Mouse (Mus musculus) megakaryocyte, embryonic 14.5 days (primary cell): ENCODE data around the gene Auts2. TPM values are rescaled to one million over a fixed set of nuclear protein-coding genes. Genes with fewer than 3 reads are reported as not detected.

Experiments
- H3K27me3 ChIP-seq: replicated peaks from 2 replicates; pipeline ENCODE3; 2012; ENCODE audit warnings: inconsistent platforms
- H3K36me3 ChIP-seq: replicated peaks from 2 replicates; pipeline ENCODE3; 2012; ENCODE audit warnings: low read length, inconsistent platforms, mixed read lengths
- H3K4me1 ChIP-seq: 2 replicates; pipeline ENCODE4 v1.6.1; 2012; ENCODE audit warnings: inconsistent platforms
- H3K4me3 ChIP-seq: replicated peaks from 2 replicates; pipeline ENCODE3; 2012; ENCODE audit warnings: moderate library complexity, mild to moderate bottlenecking, inconsistent platforms
- H3K9me3 ChIP-seq: 2 replicates; pipeline ENCODE4 v1.6.1; 2012; ENCODE audit warnings: inconsistent platforms
- FLI1 ChIP-seq: IDR thresholded peaks from 2 replicates; pipeline ENCODE4 v1.6.1; 2012; ENCODE audit warnings: low read length, inconsistent platforms, mixed read lengths
- GATA1 ChIP-seq: IDR thresholded peaks from 3 replicates; pipeline ENCODE4 v1.6.1; 2012; ENCODE audit warnings: mixed read lengths, low read length, inconsistent platforms, borderline replicate concordance
- polyA plus RNA-seq: library from polyadenylated mRNA; stranded (reverse); fragments of >175 nt; gene quantifications from 2 replicates; pipeline ENCODE4 v1.2.3, GENCODE M21; 2012; ENCODE audit warnings: low replicate concordance; ENCODE audit not compliant: insufficient read depth

Auts2 gene
- polyA plus RNA-seq, 1 experiment, result 4.0 TPM

DNA sequence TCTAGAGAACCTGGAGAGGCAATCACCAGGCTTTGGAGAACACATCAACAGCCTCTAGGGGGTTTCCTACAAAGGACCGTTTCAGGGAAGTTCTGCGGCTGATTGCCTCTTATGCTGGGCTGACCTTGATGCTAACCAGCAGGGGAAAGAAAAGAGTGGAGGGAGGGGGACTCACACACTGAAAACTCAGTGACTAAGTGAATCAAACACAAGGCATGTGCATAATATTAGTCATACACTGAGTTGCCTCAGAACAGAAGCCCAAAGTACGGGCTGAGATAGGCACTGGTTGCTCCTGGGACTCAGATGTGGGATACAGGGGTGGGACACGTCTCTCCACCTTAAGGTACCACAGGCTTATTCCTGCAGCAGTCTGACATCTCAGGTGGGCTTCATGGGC is 667.2 kb downstream of the Auts2 start:
- Histone ChIP-seq H3K9me3 (peaks cover 3% of the 10 kb centered on the region; the same call in 1 of the 2 replicates), H3K36me3 (no peaks in the 10 kb centered on the region), H3K4me1 (peaks cover 18% of the 10 kb centered on the region), H3K4me3 (no peak overlapping the region), H3K27me3 (peaks cover 27% of the 10 kb centered on the region)
- TF ChIP-seq FLI1 (no peak), GATA1 (no peak)

DNA sequence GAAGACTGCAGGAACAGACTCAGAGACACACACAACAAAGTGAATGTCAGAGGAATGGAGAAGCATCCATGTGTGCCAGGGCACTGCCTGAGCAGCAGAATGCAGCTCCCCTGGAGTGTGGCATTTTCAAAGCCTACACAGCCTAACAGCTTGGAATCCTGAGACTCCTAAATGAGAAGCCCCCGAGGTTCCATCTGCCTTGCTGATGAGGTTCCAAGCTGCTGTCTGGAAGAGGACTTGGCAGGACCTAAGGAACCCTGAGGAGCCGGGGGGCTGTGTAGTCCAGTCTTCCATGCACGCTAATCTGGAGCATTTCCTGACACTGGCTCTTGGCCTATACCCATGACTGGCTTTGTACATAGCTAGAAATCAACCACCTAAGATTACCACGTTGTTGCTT is 670.0 kb downstream of the Auts2 start:
- Histone ChIP-seq H3K27me3 (peaks cover 30% of the 10 kb centered on the region), H3K4me1 (peaks cover 9% of the 10 kb centered on the region), H3K9me3 (peaks cover 3% of the 10 kb centered on the region; the same call in 1 of the 2 replicates), H3K4me3 (no peak overlapping the region), H3K36me3 (no peaks in the 10 kb centered on the region)
- TF ChIP-seq GATA1, result no peak
- no peak for TF ChIP-seq FLI1

DNA sequence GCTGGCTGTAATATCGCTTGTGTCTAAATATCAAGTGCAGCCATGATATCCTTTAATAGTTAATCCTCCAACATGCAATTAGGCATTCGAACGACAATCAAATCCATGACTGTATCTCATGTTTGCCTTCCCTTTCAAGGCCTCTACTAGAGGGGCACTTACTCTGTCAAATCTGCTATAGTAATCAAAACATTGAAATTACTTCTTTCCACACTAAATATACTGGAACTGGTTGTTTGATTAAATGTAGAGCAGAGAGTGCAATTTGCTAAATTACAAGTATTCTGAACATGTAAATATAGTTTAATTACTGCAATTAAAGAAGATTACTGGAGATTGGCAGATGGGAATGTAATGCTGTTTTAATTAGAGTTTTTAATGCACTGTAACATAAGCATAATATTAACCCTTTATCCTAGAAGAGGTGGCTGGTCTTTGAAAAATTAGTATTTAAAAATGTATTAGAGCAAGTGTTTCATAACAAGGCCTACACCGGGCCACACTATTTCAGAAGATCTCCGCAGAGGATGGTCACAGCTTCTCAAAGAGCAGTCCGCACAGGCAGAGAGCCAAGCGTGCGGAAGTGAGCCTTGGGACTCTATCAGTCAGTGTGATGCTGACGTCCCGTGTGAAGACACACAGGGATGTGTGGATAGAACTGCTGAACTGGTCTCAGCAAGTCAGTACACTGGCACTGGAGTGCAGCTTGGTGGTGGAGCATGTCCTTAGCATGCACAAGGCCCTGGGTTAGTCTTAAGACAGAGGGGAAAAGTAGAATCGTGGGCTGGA is 673.2 kb downstream of the Auts2 start:
- Histone ChIP-seq H3K27me3 (peaks cover 31% of the 10 kb centered on the region), H3K4me3 (no peak overlapping the region), H3K4me1 (peaks cover 10% of the 10 kb centered on the region), H3K36me3 (no peaks in the 10 kb centered on the region), H3K9me3 (no peaks in the 10 kb centered on the region)
- TF ChIP-seq FLI1 (no peak), GATA1 (no peak)

DNA sequence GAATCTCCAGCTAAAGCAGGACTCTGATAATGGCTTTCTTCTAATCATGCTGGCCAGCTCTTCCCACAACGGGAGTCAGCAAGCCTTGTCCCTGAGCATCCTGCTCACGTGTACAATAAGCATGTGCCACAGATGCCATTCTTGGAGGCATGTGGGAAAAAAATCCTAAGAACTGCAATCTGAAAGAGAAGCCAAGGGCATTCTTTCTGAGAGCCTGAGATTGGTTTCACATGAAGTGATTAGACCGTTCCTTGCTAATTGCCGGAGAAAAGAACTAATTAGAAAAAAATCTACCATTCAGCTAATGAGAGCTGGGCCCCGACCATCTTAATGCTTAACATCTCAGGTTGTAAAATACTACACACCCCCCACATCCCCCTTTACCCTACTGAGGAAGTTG is 677.9 kb downstream of the Auts2 start:
- H3K27me3 ChIP-seq, result peaks cover 15% of the 10 kb centered on the region
- H3K4me1 ChIP-seq, result peaks cover 14% of the 10 kb centered on the region
- no peaks in the 10 kb centered on the region for H3K36me3 ChIP-seq
- H3K4me3 ChIP-seq, result no peak overlapping the region
- TF ChIP-seq GATA1 (no peak), FLI1 (no peak)
- H3K9me3 ChIP-seq, result no peaks in the 10 kb centered on the region

DNA sequence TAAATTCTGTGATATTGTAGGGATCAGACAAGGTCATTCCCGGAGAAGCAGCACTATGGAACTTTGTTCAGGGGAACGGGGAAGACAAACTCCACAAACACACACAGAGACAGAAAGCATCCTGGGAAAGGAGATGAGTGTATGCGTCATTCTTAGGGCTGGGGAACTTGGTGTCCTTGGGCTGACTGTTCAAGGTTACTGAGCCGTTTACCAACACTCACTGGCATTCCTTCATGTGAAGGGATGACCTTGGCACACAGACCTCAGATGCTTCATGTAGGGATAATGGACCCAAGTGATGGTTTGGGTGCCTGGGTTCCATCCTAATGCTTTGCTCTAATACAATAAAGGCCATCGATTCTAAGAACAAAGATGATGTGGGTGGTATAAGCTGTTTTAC is 685.2 kb downstream of the Auts2 start:
- no peak overlapping the region for H3K4me3 ChIP-seq
- peaks cover 17% of the 10 kb centered on the region for H3K27me3 ChIP-seq
- H3K36me3 ChIP-seq, result no peaks in the 10 kb centered on the region
- H3K4me1 ChIP-seq, result peaks cover 15% of the 10 kb centered on the region
- TF ChIP-seq FLI1, result no peak
- no peaks in the 10 kb centered on the region for H3K9me3 ChIP-seq

DNA sequence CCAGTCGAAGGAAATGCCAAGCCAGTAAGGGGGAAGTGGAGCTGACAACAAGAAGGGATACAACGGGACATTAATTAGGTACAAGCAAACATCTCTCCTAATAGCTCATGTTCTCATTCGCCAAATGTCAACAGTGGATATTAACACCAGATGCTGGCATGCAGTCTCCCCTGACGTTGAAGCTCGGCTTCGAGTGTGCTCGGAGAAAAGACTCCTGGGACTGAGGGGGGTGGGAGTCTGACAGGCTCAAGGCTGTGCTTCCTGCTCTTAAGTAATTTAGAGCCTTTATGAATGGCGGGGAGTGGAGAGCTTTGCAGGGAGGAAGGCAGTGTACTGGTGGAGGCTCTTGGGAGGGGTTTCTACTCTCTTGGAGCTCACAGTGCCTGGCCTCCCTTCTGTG is 687.8 kb downstream of the Auts2 start:
- TF ChIP-seq FLI1 (no peak), GATA1 (no peak)
- Histone ChIP-seq H3K4me1 (peaks cover 9% of the 10 kb centered on the region), H3K27me3 (peaks cover 20% of the 10 kb centered on the region), H3K9me3 (no peaks in the 10 kb centered on the region), H3K36me3 (no peaks in the 10 kb centered on the region), H3K4me3 (no peak overlapping the region)

DNA sequence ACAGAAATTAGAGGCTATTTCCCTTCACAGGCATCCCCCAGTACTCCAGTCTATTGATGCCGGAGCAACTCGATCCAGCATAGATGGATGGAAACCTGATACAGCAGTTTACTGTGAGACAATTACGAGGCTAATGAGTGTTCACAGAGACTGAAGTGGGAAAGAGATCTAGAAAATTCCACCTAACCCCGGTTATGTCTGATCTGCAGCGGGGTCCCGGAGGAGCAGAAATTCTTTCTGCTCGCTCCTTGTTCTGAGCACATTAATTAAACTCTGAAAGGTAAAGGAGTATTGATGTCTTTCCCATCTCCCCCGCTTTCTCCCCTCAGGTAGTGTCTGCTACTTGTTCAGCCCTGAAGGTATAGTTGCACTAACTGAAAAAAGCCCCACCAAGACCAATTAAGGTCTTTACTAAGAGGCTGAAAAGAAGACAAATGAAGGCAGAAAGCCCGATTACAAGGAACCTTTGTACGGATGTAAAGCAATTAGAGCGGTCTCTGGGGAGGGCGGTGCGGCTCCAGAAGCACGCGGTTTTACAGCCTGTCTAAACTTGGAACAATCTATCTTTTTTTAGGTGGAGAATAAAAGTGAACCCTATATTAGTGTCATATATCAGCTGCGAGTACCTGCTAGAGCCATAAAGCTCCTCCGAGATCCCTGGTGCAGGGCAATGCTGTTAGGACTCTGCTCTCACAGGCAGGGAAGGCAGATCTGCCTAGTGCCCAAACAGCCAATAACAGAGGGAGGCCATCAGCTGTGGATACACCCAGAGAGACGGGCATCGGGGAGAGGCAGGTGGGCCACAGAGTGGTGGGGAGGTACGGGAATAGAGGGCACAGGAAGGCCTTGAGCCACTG is 691.3 kb downstream of the Auts2 start:
- TF ChIP-seq FLI1 (no peak), GATA1 (no peak)
- Histone ChIP-seq H3K9me3 (no peaks in the 10 kb centered on the region), H3K4me1 (peaks cover 9% of the 10 kb centered on the region), H3K36me3 (no peaks in the 10 kb centered on the region), H3K4me3 (no peak overlapping the region), H3K27me3 (peaks cover 15% of the 10 kb centered on the region)

DNA sequence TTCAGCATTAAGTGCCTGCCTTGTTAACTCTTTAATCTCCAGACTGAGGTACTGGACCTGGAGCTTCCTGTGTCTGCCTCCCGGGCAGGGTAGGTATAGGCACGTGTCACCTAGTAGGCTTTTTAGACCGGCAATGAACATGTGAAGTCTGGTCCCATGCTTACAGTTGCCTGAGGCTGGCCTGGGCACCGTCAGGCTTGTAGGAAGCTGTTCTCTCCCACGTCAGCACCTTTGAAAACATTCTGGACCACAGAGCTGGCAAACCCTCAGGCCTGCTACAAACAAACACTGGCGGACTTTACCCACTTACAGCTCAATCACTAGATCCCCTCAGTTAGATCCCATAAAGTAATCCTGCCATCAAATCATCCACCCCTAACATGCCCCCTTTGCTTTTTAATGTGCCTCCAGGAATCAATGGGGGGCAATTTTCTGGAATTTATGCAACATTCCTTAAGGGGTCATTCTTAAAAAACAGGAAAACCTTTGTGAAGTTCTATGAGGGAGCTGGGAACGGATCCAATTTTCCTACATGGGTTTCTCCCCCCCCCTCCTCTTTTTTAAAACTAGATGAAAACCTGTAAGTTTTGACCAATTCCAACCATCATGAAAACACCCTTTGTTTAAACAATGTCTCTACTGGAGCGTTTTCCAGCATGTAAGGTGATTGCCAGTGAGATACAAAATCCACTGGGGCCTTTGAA is 692.4 kb downstream of the Auts2 start:
- peaks cover 9% of the 10 kb centered on the region for H3K4me1 ChIP-seq
- H3K9me3 ChIP-seq, result no peaks in the 10 kb centered on the region
- TF ChIP-seq FLI1, result no peak
- no peak for TF ChIP-seq GATA1
- H3K4me3 ChIP-seq, result no peak overlapping the region
- H3K36me3 ChIP-seq, result no peaks in the 10 kb centered on the region
- peaks cover 17% of the 10 kb centered on the region for H3K27me3 ChIP-seq

DNA sequence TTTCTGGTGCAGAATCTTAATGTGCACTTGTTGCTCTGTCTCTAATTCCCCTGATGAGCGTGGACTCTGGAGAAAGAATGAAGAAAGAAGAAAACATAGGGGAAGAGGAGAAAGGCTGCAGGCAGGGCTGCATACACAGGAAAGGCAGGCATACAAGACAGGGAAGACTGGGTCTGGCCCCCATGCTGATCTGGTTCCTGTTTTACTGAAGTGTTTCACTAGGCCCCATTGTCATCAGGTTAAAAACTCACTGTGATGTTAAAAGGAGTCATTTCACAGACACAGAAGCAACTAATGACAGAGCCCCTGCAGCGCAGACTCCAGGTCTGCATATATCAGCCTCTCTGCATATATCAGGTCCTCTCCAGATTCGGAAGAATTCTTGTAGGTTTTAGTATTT is 693.5 kb downstream of the Auts2 start:
- no peaks in the 10 kb centered on the region for H3K9me3 ChIP-seq
- H3K36me3 ChIP-seq, result no peaks in the 10 kb centered on the region
- TF ChIP-seq GATA1 (no peak), FLI1 (no peak)
- H3K4me1 ChIP-seq, result peaks cover 4% of the 10 kb centered on the region; the same call in 1 of the 2 replicates
- H3K4me3 ChIP-seq, result no peak overlapping the region
- peaks cover 16% of the 10 kb centered on the region for H3K27me3 ChIP-seq
